Mouse (Mus musculus): ENCODE data around the gene Ccdc185.
A peak's percentile ranks its signal among the peaks of the same experiment; 100 is the strongest.

GRCm38 (mm10) chr1:182763716-182764461 is 14.9 kb upstream of the Ccdc185 start, which contains the start of gene Susd4:
- no peak for TF ChIP-seq CTCF (IDR thresholded peaks at IDR 0.05; ENCODE audit: insufficient read depth, low read depth, low read length)
- peak; percentile 65 for TF ChIP-seq POLR2A (IDR thresholded peaks at IDR 0.05; ENCODE audit: insufficient read depth, low read depth, low read length)

Measured in olfactory bulb, adult 2 months (tissue).